Mouse (Mus musculus) liver (tissue): ENCODE results near the gene Ttc22.

Experiments
- DNase-seq: peaks from one replicate; pipeline ENCODE4 v3.0.0-alpha.2; 2020; ENCODE audit warnings: mixed read lengths

Ttc22 gene

DNA sequence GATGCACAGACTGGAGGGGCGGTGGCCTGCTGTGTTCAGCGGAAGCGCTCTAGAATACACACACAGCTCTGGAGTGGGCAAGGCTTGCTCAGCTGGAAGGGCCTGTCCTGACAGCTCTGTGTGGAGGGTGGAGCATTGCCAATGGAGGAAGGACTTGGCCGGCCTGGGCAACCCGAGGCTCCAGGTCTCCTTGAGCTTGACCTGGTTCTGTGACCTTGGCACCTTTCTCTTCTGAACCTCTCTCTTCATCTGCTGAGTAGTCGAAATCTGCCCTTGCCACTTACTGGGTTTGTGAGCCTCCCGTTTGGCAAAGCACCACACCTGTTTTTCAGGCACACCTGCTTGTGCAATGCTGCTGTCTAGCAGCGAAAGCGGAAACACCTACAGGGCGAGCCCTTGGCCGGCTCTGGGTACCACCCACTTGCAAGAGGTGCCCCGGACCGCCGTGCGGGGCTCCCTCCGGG is at the start of gene Ttc22:
Ttc22 (plus strand) TSS at position 403 of the 464 bp plus-strand sequence.
- DNase-seq = no peak

DNA sequence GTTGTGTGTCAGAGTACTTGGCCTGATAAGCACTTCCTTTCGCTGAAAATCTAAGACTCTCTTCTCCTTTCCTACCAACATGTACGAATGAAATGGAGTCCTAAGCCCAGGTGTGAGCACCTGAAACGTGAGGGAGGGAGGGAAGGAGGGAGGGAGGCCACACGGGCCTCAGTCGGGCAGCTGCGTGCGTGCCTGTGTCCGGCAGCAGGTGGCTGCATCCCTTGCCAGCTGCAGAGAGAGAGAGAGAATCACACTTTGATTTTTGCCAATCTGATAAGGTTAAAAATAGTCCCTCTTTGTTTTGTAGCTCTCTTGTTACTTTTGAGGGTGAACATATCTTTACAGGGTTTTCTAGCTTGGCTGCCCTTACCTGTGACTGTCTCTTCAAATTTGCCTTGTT is 47.2 kb upstream of the Ttc22 start:
- no peak for DNase-seq

DNA sequence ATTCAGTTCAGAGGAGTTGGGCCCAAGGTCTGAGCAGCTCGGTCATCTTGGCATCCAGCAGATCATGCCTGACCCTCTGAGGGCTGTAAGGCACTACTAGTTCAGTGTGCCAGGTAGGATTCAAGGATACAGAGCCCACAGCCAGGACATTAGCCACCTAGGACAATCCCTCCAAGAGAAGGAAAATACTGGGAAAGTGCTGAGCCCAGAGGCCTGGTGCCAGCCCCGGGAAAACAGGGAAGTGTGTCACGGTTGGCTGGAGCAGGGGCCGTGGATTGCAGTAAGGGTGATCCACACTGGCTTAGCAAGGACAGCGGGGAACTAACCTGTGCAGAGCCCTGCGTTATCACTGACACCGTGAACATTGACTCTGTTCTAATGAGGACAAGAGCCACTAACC is 44.7 kb upstream of the Ttc22 start:
- DNase-seq = no peak

DNA sequence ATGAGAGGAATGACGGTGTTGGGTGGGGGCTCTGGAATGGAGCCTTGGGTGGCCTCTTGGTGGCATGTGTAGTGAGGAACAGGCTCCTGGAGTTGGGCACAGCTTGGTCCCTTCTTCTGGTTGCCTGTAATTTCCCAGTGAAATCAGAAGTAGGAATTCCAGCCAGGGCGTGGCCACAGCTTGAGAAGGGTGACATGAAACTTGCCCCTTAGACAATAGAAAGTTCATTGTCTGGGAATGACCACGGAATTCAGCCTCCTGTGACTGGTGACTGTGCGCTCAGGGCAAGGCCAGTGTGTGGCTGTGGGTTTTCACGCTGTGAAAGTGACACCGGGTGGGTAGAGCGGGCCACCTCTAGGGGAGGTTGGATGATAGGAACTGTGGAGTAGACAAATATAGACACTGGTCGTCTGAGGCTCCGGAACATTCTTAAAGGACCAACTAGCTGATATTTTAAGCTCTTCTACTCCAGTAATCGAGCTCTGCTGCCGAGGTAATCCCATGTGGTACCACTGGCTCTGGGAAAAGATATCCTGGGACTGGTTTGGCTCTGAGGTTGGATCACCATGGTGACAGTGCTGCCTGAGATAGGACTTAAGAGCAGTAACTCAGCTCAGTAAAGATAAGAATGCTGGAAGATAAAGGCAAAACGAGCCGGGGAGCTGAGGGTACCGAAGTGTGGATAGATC is 40.9 kb upstream of the Ttc22 start:
- peak; percentile 49 for DNase-seq

DNA sequence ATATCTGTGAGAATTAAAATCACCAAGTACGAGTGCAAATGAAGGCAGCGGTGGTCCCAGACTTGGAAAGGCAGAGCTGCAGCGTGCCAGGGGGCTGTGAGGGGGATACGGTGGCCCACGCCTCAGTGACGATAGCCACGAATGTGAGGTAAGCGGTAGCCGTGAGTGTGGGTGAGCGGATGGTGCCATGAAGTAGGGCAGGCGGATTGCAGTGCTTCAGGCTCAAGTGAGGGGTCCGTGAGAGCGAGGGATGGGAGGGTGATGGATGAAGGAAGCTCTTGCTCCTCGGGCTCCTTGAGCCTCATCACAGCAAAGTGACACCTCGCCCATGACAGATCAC is 40.4 kb upstream of the Ttc22 start:
- no peak for DNase-seq

DNA sequence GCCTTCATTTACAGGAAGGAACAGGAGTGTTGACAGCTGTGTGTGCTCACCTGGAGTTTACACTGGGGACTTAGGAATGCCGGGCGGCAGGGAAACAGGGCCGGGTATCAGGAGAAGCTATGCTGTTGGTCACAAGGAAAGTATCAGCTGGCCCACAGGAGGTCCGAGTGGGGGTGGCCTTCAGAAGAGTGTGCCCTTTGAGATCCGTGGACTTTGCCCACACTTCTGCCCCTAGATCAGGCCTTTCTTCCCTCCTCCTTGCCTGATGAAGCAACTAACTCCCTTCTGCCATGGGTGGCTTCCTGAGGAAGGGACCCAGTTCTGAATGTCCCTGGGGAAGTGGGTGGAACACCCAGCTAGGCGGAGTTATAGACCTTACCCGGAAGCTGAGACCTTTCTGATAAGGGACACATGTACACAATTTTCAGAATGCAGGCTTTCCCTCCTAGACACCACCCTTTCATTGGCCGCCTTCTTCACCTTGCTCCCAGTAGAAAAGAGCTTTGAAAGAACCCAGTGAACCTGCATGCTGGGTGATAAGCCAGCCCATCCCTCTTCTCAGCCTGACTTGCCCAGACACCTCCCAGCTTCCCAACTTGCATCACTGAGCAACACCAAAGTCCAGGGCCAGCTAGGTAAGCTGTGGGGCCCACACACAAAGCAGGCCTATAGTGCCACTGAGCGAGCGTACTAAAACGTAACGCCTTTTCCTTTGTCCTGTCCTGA is 39.6 kb upstream of the Ttc22 start:
- DNase-seq = peak; percentile 81

DNA sequence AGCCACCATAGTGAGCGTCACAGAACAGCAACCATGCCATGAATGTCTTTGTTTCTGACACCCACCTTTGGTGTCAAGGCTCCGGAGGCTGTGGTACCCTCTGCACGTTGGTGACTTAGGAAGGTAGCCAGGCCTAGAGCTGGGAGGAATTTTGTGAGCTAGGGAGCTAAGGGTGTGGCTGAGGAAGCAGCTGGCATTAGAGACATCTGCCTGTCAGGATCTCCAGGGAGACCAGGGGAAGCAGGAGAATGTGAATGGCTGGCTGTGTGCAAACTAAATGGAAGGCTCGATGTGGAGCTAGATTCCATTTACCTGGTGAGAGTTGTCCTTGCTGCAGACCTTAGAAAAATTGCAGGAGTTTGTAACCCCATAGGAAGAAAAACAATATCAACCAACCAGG is 37.6 kb upstream of the Ttc22 start:
- no peak for DNase-seq

DNA sequence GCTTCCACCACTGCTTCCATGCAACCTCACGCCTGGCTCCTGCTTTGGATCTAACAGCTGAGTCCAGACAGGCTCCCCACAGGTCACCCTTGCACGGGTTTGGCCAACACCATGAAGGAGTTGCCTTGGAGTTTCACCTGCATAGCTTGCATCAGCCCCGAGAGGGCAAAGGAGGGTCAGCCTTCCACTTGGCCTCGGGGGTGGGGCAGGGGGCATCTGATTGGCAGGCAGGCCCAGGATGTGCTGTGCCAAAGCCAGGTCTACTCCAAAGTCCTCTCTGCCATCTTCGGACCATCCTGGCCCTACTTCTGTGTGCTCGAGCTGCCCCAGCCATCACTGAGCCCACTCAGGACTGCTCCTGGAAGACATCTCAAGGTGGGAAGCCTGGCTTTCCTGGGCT is 35.2 kb upstream of the Ttc22 start:
- DNase-seq = no peak

DNA sequence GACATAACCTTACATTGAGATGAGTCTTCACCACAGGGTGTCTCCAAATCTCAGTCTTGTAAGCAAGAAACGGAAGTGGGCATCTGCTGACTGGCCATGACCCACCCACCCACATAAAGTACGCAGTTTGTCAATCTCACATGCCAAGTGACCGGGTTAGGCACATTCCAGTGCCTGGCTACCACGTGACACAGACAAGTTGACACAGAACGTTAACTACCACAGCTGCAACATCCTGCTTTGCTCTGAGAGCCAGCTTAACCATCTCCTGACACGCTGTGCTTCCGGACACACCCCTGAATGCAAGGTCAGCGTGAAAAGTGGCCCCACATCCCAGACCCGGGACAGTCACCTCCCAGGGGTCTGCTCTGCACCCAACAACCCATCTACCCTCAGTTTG is 32.1 kb upstream of the Ttc22 start:
- DNase-seq = no peak

DNA sequence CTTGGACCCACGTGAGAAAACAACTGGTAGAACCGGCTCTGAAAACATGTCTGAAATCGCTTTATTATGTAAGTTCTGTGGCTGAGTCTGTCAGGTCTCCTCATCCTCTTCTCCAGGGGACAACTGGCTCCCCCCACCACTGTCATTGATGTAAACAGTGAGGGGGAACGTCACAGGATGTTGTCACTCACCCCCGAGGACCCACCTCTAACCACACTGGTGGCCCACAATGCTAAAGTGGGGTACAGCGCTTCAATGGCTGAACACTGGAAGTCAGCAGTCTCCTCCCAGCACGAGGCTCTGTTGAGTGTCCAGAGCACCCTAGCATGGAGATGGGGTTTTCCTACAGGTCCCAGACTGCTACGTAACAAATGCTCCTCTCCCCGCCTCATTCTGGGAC is 31.4 kb upstream of the Ttc22 start:
- no peak for DNase-seq

DNA sequence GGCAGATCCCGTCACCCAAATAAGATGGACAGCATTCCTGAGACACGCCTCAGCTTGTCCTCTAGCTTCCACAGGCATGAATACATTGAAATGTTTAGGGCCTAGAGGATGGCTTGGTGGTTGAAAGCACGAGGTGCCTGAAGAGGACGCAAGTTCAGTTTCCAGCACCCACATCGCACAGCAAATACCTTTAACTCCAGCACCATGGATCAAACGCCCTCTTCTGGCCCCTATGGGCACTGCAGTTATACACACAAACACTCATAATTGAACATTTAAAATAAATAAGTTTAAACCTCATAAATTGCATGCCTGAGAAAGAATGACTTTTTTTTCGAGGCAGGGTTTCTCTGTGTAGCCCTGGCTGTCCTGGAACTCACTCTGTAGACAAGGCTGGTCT is 28.6 kb upstream of the Ttc22 start:
- peak; percentile 47 for DNase-seq

DNA sequence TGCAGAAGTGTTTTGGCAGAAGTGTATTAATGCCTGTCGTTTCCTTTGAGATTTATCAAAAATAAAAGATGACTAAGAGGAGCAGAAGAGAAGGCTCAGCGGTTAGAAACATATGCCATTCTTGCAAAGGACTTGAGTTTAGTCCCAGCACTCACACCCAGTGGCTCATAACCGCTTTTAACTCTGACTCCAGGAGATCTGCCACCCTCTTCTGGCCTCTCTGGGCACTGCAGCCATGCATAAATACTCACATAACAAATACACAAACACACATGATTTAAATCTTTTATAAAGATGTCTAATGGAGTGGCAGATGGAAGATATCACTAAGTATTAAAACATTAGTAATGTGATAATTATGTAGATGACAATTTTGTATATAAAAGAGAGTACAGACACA is 26.0 kb upstream of the Ttc22 start:
- DNase-seq = no peak

DNA sequence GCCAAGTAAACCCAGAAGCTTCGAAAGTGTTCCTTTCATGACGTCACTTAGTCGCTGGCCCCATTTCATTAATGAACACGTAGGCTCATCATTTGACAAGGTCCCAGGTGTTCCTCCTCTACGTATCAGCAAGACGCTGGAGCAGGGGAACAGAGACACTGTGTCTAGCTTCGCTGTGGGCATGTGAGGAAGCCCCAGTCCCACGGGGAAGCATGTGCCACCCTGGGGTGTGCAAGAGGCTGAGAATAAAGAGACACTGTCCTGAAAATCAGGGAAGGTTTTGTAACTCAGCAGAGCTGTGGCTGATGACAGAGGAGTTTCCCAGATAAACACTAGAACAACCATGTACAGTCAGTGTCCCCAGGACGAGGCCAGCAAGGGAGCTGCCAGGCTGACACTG is 25.2 kb upstream of the Ttc22 start:
- no peak for DNase-seq

DNA sequence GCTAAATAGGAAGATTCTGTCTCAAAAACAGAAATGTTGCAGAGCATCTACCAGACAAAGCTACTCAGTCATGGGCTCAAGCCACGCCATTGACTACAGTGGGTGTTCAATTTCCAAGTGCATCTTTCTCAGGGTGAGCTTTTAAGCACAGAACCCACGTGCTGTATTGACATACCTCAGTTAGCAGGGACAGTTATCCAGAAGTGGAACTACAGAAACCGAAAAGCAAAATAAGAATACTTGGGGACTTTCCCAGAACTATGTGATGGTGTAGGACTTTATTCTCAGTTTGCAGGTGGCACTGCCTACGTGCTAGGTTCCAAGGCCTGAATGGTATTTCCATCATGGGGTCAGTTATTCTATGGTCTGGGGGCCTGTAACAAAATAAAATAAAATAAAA is 24.5 kb upstream of the Ttc22 start:
- no peak for DNase-seq

DNA sequence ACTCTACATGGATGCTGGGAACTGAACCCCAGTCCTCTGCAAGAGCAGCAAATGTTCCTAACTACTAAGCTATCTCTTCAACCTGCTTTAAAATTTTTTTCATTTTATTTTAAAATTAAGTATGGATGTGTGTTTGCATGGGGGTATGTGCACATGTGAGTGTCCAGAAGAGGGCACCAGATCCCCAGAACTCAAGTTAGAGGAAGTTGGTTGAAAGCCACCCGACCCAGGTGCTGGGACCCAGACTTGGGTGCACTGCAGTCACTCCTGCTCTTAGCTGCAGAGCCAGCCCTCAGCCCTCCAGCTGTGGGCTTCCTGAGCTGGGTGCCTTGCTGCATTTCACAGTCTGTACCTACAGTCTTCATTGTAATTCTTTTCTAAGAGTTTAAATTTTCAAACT is 22.8 kb upstream of the Ttc22 start:
- DNase-seq = no peak

DNA sequence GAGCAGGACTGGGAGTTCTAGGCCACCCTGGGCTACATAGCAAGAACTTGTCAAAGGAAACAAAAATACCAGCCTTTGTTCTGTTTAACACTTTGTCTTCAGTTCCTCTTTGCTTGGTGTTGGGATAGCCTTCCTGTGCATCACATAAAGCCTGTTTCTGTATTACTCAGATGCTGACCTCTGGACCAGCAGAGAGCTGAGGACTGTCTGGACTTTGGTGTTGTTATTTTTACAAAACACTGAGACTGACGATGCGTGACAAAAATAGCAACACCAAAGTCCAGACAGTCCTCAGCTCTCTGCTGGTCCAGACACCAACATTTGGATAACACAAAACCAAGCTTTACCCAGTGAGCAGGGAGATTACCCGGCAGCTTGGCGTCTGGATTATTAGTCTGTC is 21.5 kb upstream of the Ttc22 start:
- no peak for DNase-seq

DNA sequence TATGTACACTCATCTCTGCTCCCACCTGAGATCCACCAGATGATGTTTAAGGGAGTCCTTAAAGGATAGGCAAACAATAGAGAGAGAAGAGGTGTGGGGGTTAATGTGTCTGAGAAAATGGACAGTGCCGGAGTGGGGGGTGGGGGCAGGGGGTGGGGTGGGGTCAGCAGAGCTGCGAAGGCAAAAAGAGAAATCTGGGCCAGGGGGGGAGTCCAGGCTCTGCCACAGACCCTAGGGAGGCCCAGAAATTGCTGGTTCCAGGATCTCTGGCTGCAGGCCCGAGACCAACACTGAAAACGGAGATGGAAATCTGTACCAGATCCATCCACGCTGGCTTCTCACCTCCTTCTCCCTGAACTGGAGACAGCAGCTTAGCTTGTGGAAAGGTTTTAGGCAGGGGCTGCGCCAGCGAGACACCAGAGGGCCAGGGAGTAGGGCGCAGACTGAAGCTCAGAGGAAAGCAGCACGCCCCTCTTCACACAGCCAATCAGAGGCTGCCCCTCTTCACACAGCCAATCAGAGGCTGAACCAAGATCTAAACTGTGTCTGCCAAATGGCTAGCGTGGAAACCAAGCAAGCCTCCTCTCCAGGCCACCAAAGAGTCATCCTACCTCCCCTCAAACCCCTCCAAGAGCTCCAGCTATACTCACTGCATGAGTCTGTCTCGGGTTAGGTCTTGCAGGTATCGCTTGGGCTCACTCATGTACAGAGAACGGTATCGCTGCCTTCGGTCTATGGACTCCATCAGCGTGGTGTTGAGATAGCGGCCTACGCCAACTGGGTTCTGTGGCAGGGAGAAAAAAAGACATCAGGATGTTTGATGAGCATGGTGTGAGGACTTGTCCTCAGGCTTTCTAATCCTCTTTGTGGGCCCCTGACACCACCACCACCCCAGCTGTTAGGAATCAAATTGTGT is 15.3 kb upstream of the Ttc22 start:
- DNase-seq = peak; percentile 60

DNA sequence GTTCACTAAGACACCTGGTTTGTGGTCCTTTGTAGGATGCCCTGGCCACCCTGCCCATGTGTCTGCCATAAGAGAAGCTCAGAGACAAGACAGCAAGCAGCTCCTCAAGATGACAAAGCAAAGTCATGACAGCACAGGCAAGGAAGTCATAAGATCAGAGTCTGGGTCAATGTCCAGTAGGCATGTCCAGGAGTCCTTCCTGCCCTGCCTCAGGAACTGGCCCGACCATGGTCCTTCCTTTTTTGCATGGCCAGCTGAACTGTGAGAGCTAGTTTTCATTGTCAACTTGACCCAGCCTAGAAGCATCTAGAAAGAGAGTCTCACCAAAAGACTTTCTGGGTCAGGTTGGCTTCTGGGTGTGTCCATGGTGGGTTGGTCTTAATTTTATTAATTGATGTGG is 14.3 kb upstream of the Ttc22 start:
- no peak for DNase-seq

DNA sequence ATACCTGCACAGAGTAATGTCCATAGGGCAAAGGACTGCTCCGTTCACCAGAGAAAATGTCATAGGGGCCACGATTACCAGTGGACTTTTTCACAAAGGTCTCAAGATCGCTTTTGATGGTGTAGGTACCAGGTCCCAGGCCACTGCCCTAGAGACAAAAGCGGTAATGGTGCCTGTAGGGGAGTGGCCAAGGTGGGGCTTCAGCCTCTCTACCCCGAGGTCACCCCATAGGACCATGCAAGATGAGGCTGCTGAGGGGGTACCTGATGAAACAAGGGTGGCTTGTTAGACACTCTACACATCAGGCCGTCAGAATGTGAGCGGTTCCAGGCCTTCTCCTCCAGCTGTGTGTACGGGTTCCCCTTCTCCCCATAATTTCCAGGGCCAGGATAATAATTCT is 9.1 kb upstream of the Ttc22 start:
- DNase-seq = no peak

DNA sequence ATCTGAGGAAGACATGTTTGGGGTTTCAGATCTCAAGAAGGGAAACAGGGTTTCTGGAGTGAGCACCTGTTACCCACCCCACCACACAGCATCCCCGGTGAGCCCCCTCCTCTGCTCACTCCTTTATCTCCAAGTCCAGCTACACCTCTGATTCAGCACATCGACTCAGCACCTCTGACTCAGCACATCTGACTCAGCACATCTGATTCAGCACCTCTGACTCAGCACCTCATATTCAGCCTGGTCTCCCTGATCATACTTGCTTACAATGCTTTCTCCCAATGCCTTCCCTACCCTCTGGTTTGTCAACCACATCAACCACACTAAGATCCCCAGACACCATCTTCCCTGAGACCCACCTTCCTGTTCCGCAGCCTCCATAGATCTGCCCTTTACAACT is 8.7 kb upstream of the Ttc22 start:
- peak; percentile 82 for DNase-seq

DNA sequence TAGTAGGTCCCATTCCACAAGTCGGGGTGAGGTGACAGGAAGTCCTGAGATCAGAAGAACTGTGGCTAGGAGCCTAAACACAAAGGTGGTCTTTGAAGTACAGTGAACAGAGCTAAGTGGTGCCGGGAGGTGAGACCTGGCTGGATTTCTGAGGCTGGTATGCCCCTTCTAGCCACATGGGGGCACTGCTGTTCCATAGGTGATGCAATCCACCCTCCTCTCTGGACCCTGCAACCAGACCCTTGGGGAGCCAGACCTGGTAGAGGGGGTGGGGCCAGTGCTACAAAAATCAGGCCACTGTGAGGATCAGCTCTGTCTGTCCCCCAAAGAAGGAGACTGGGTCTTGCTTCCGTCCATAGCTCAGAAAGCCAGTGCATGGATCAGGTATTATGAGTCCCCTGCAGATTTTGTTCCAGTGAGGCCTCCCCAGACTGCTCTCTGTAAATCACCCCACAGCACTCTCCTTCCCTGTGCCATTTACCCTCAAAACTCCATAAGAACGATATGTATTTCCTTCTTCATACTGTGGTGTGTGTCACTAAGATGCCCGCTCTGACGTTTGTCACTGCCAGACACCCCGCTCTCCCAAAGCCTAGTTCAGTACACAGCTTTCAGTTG is 7.9 kb upstream of the Ttc22 start:
- peak; percentile 81 for DNase-seq

DNA sequence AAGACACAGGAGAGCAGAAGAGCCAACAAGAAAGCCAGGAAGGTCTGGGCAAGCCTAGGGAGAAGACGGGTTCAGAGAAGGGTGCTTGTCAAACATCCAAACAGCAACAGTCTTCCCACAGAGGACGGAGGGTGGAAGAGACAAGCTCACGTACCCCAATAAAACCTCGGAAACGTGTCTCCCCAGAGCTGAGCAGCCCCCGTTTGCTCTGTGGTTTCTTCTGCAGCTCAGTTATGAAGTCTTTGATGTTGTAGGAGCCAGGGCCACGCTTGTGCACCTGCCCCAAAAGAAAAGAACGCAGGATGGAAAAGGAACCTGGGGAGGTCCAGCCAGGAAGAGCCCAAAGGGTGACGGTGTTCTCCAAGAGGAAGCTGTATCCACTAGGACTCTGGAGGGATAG is 7.4 kb upstream of the Ttc22 start:
- no peak for DNase-seq

DNA sequence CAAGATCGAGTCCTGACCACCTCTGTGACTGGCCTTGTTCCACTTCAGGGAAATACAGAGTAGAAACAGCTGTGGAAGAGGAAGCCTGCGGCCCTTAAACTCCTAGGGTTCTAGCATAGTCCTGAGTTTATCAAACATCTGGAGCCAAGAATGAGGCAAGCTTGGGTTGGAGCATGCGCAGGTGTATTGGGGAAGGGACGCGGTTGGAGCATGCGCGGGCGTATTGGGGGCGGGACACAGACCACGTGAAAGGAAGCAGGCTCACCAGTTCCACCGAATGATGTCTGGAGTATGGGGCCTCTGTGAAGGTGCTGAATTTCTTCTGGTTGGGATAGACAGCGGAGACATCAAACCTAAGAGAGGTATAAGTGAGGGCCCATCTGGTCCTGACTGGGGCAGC is 6.6 kb upstream of the Ttc22 start:
- peak; percentile 41 for DNase-seq
